Comparison of ENCODE assay signal across 22 mouse cellular contexts in genomic region chr12:111438850-111439249, GRCm38 (mm10). TPM values are rescaled to one million over a fixed set of nuclear protein-coding genes. Genes with fewer than 3 reads are reported as not detected.
DNase-seq lines count a peak whose midpoint lies in the region; ATAC-seq and TF ChIP-seq lines count a peak whose summit lies in the region.
"Had no signal": no experiment of that assay in that cellular context is flagged by ENCODE, and none has a peak within 500 bp of the region (broad histone marks: within the 10 kb centered on the region; RNA-seq: fewer than 3 reads in every experiment).

No protein-coding gene starts in this region.

- no peak for TF ChIP-seq POLR2A in myocyte (IDR thresholded peaks at IDR 0.05; ENCODE audit: insufficient read length, low read depth)

- TF ChIP-seq CTCF in C2C12 (IDR thresholded peaks at IDR 0.05; ENCODE audit: control insufficient read depth, insufficient read depth, insufficient read length), result no peak
- no peak for TF ChIP-seq CTCF in hindbrain, postnatal 0 days (IDR thresholded peaks at IDR 0.05; ENCODE audit: low read depth)

- H3K4me2 ChIP-seq in intestine, embryonic 15.5 days (replicated peaks), result no peak overlapping the region
- H3K4me2 ChIP-seq in liver, embryonic 15.5 days, result no peak overlapping the region
- no peak overlapping the region for H3K4me2 ChIP-seq in myocyte (ENCODE audit: low read depth)
- H3K4me2 ChIP-seq in hindbrain, postnatal 0 days (ENCODE audit: low read depth, low read length), result no peak overlapping the region
- H3K4me2 ChIP-seq: embryonic facial prominence, embryonic 13.5 days; forebrain, embryonic 12.5 days; heart, embryonic 12.5 days; hindbrain, embryonic 14.5 days had no signal

- H3ac ChIP-seq in C2C12 (ENCODE audit: control insufficient read depth, insufficient read length, low read depth), result no peak overlapping the region
- no peak overlapping the region for H3ac ChIP-seq in myocyte (ENCODE audit: control insufficient read depth, insufficient read length)

- H3K27me3 ChIP-seq in C2C12 (ENCODE audit: control insufficient read depth, insufficient read depth, insufficient read length) (no peaks in the 10 kb centered on the region), myocyte (ENCODE audit: control insufficient read depth, insufficient read depth, insufficient read length) (no peaks in the 10 kb centered on the region)
- H3K27me3 ChIP-seq in intestine, embryonic 15.5 days (replicated peaks), result peaks cover 29% of the 10 kb centered on the region
- no peaks in the 10 kb centered on the region for H3K27me3 ChIP-seq in liver, embryonic 15.5 days
- H3K27me3 ChIP-seq in hindbrain, postnatal 0 days (ENCODE audit: insufficient read depth, low read length), result peaks cover 16% of the 10 kb centered on the region

- peaks cover 15% of the 10 kb centered on the region for H3K79me2 ChIP-seq in C2C12 (ENCODE audit: control insufficient read depth, insufficient read depth)
- peaks cover 14% of the 10 kb centered on the region for H3K79me2 ChIP-seq in myocyte (ENCODE audit: control insufficient read depth, insufficient read depth)

- peaks cover 8% of the 10 kb centered on the region for H3K79me3 ChIP-seq in C2C12 (ENCODE audit: low read depth)

- H3K27ac ChIP-seq in intestine, embryonic 15.5 days, result no peak overlapping the region
- peak overlapping the region; percentile 80; the same call in 1 of the 2 replicates for H3K27ac ChIP-seq in liver, embryonic 15.5 days (replicated peaks)
- no peak overlapping the region for H3K27ac ChIP-seq in hindbrain, postnatal 0 days
- H3K27ac ChIP-seq: embryonic facial prominence, embryonic 13.5 days; forebrain, embryonic 12.5 days; hindbrain, embryonic 10.5 days; hindbrain, embryonic 14.5 days had no signal

- 69% methylated on average over 6 of the region's 6 CpGs for WGBS in intestine, embryonic 15.5 days
- 70% methylated on average over 6 of the region's 6 CpGs for WGBS in liver, embryonic 15.5 days (ENCODE audit: insufficient replicate concordance)
- WGBS in hindbrain, postnatal 0 days, result 84% methylated on average over 6 of the region's 6 CpGs

- H3K4me3 ChIP-seq in C2C12 (ENCODE audit: insufficient read depth, poor library complexity, severe bottlenecking) (no peak overlapping the region), myocyte (no peak overlapping the region)
- no peak overlapping the region for H3K4me3 ChIP-seq in intestine, embryonic 15.5 days (replicated peaks)
- H3K4me3 ChIP-seq in liver, embryonic 15.5 days (replicated peaks), result no peak overlapping the region
- H3K4me3 ChIP-seq in hindbrain, postnatal 0 days (ENCODE audit: low read length), result no peak overlapping the region
- H3K4me3 ChIP-seq: embryonic facial prominence, embryonic 13.5 days; forebrain, embryonic 12.5 days; heart, embryonic 12.5 days; hindbrain, embryonic 10.5 days had no signal

- H3K4me1 ChIP-seq in intestine, embryonic 15.5 days (replicated peaks), result peaks cover 29% of the 10 kb centered on the region
- peaks cover 85% of the 10 kb centered on the region for H3K4me1 ChIP-seq in liver, embryonic 15.5 days (replicated peaks)
- H3K4me1 ChIP-seq in hindbrain, postnatal 0 days (ENCODE audit: insufficient read depth, low read length), result peaks cover 3% of the 10 kb centered on the region

- ATAC-seq in intestine, embryonic 15.5 days, result peak; percentile 60
- ATAC-seq in liver, embryonic 15.5 days (ENCODE audit: insufficient read depth), result no peak
- no peak for ATAC-seq in hindbrain, postnatal 0 days
- ATAC-seq: forebrain, embryonic 16.5 days had no signal

- no peaks in the 10 kb centered on the region for H3K9me3 ChIP-seq in intestine, embryonic 15.5 days
- H3K9me3 ChIP-seq in liver, embryonic 15.5 days (replicated peaks), result no peaks in the 10 kb centered on the region
- H3K9me3 ChIP-seq in hindbrain, postnatal 0 days (ENCODE audit: low read length), result no peaks in the 10 kb centered on the region
- H3K9me3 ChIP-seq: embryonic facial prominence, embryonic 13.5 days; forebrain, embryonic 12.5 days; hindbrain, embryonic 10.5 days had no signal

- no peak overlapping the region for H3K9ac ChIP-seq in intestine, embryonic 15.5 days
- H3K9ac ChIP-seq in liver, embryonic 15.5 days, result 0 out of 2 replicates have a peak overlapping the region, but pooled peaks have one; percentile 3
- H3K9ac ChIP-seq in hindbrain, postnatal 0 days (replicated peaks; ENCODE audit: low read length), result no peak overlapping the region
- H3K9ac ChIP-seq: embryonic facial prominence, embryonic 13.5 days; forebrain, embryonic 12.5 days; heart, embryonic 12.5 days; hindbrain, embryonic 14.5 days had no signal

- H3K36me3 ChIP-seq in C2C12 (ENCODE audit: control insufficient read depth, insufficient read depth) (no peaks in the 10 kb centered on the region), myocyte (ENCODE audit: control insufficient read depth, insufficient read depth) (no peaks in the 10 kb centered on the region)
- H3K36me3 ChIP-seq in intestine, embryonic 15.5 days, result no peaks in the 10 kb centered on the region
- H3K36me3 ChIP-seq in liver, embryonic 15.5 days (replicated peaks), result no peaks in the 10 kb centered on the region
- no peaks in the 10 kb centered on the region for H3K36me3 ChIP-seq in hindbrain, postnatal 0 days (ENCODE audit: insufficient read depth, low read length)
- H3K36me3 ChIP-seq: embryonic facial prominence, embryonic 13.5 days; forebrain, embryonic 12.5 days; heart, embryonic 12.5 days; hindbrain, embryonic 10.5 days had no signal

- DNase-seq in hindbrain, postnatal 0 days (ENCODE audit: low spot score), result no peak
- no peak for DNase-seq in lung, postnatal 36 days
- DNase-seq in lung, postnatal 25 days (ENCODE audit: low spot score), result no peak
- DNase-seq: adrenal gland, adult 2 months; adrenal gland, postnatal 25 days; cerebellum, adult 2 months; cerebellum, postnatal 10 days; gastrocnemius, postnatal 25 days had no signal

TF ChIP-seq in C2C12, 6 proteins besides CTCF, POLR2A, EP300 and RAD21:
- TF ChIP-seq MAX (IDR thresholded peaks at IDR 0.05) (no peak), MYOG (IDR thresholded peaks at IDR 0.05; ENCODE audit: control insufficient read depth, extremely low read depth, insufficient read length) (no peak), FOSL1 (IDR thresholded peaks at IDR 0.05; ENCODE audit: insufficient read depth, low read length, poor library complexity, severe bottlenecking) (no peak), USF1 (IDR thresholded peaks at IDR 0.05; ENCODE audit: low read depth) (peak; percentile 27)

TF ChIP-seq in myocyte, 11 proteins besides CTCF, POLR2A, EP300 and RAD21:
- TF ChIP-seq MAX (IDR thresholded peaks at IDR 0.05; ENCODE audit: low read depth) (no peak), CEBPB (IDR thresholded peaks at IDR 0.05; ENCODE audit: insufficient read depth, poor library complexity, severe bottlenecking) (no peak), E2F4 (IDR thresholded peaks at IDR 0.05; ENCODE audit: insufficient read depth) (no peak), MYOD1 (IDR thresholded peaks at IDR 0.05; ENCODE audit: control insufficient read depth in 1 of 3, insufficient read length in 2 of 3, low read depth in 2 of 3) (no peak), SRF (IDR thresholded peaks at IDR 0.05; ENCODE audit: control insufficient read depth, insufficient read length, low read depth) (no peak), USF1 (IDR thresholded peaks at IDR 0.05; ENCODE audit: low read depth) (peak; percentile 45)

RNA-seq across cellular contexts. Expression of gene Tnfaip2, which starts 3.4 kb away (rescaled TPM):
- polyA plus RNA-seq in C2C12 (2012; fragmentation: generic; extraction: Trizol) (119 TPM), myocyte (2012; fragmentation: generic; extraction: Trizol) (169 TPM)
- 4.9 and 5.7 TPM in 2 replicates for polyA plus RNA-seq in intestine, embryonic 15.5 days (2015; fragmentation: Nextera tagmentation; extraction: Ambion mirVana)
- 70.3 and 79.5 TPM in 2 replicates for polyA plus RNA-seq in liver, embryonic 15.5 days (2015; fragmentation: Nextera tagmentation; extraction: Ambion mirVana)
- total RNA-seq in hindbrain, postnatal 0 days (2014; rRNA removed), result 0.14 and 1.4 TPM in 2 replicates
- 0.99 and 1.7 TPM in 2 replicates for polyA plus RNA-seq in hindbrain, postnatal 0 days (2015; fragmentation: Nextera tagmentation; extraction: Ambion mirVana)

RNA-seq across cellular contexts. Expression of gene Exoc3l4, which starts 22.0 kb away (rescaled TPM):
- polyA plus RNA-seq in C2C12 (2012; fragmentation: generic; extraction: Trizol), result 58.3 TPM
- polyA plus RNA-seq in intestine, embryonic 15.5 days (2015; fragmentation: Nextera tagmentation; extraction: Ambion mirVana), result 11.1 and 11.5 TPM in 2 replicates
- 22.5 and 23.5 TPM in 2 replicates for polyA plus RNA-seq in liver, embryonic 15.5 days (2015; fragmentation: Nextera tagmentation; extraction: Ambion mirVana)
- polyA plus RNA-seq in myocyte (2012; fragmentation: generic; extraction: Trizol), result 23.2 TPM
- total RNA-seq in hindbrain, postnatal 0 days (2014; rRNA removed), result 0.99 and 2.9 TPM in 2 replicates
- 1.7 and 2.3 TPM in 2 replicates for polyA plus RNA-seq in hindbrain, postnatal 0 days (2015; fragmentation: Nextera tagmentation; extraction: Ambion mirVana)

RNA-seq across cellular contexts. Expression of gene Lbhd2, which starts 32.2 kb away (rescaled TPM):
- polyA plus RNA-seq in C2C12 (2012; fragmentation: generic; extraction: Trizol) (not detected), myocyte (2012; fragmentation: generic; extraction: Trizol) (not detected)
- 1.6 and 2.0 TPM in 2 replicates for polyA plus RNA-seq in intestine, embryonic 15.5 days (2015; fragmentation: Nextera tagmentation; extraction: Ambion mirVana)
- polyA plus RNA-seq in liver, embryonic 15.5 days (2015; fragmentation: Nextera tagmentation; extraction: Ambion mirVana), result not detected in 2 replicates
- total RNA-seq in hindbrain, postnatal 0 days (2014; rRNA removed), result 4.3 and 11.8 TPM in 2 replicates
- 6.0 and 7.8 TPM in 2 replicates for polyA plus RNA-seq in hindbrain, postnatal 0 days (2015; fragmentation: Nextera tagmentation; extraction: Ambion mirVana)
- total RNA-seq: common myeloid progenitor, adult 5-6 weeks; gastrocnemius, postnatal 25 days; granulocyte monocyte progenitor cell, adult 5-6 weeks; heart, adult 8-10 months; heart, postnatal 25 days had no signal
- polyA plus RNA-seq: heart, embryonic 12.5 days had no signal

RNA-seq across cellular contexts. Expression of gene Gm266, which starts 46.8 kb away (rescaled TPM):
- polyA plus RNA-seq in C2C12 (2012; fragmentation: generic; extraction: Trizol) (2.1 TPM), myocyte (2012; fragmentation: generic; extraction: Trizol) (1.5 TPM)
- polyA plus RNA-seq in intestine, embryonic 15.5 days (2015; fragmentation: Nextera tagmentation; extraction: Ambion mirVana), result 17.7 and 19.9 TPM in 2 replicates
- 0.56 and 0.62 TPM in 2 replicates for polyA plus RNA-seq in liver, embryonic 15.5 days (2015; fragmentation: Nextera tagmentation; extraction: Ambion mirVana)
- 11.5 and 22.1 TPM in 2 replicates for total RNA-seq in hindbrain, postnatal 0 days (2014; rRNA removed)
- 11.8 TPM in 2 replicates for polyA plus RNA-seq in hindbrain, postnatal 0 days (2015; fragmentation: Nextera tagmentation; extraction: Ambion mirVana)
- total RNA-seq: adrenal gland, postnatal 25 days; common myeloid progenitor, adult 5-6 weeks; granulocyte monocyte progenitor cell, adult 5-6 weeks had no signal

Comparison
In these comparisons a context has a peak if more than half of its experiments do, and no peak if none do; other contexts are left out.
1. RNA of gene Tnfaip2, which starts 3.4 kb away (polyA plus RNA-seq): 169 TPM in myocyte (single experiment), 119 TPM in C2C12 (single experiment) and 70.3 to 79.5 TPM in liver, embryonic 15.5 days; 4.9 to 5.7 TPM in intestine, embryonic 15.5 days and 0.99 to 1.7 TPM in hindbrain, postnatal 0 days; every median in the first group is over 10 times any median in the second.